Mouse (Mus musculus) urinary bladder, postnatal 10 days (tissue): ENCODE measurements at regions not wholly inside any gene's neighbourhood (a gene's known extent, or its start where the extent isn't known, plus 50 kb on each side); places are given as distances from the start of the nearest gene placed in this dataset.
"Not testable (repeated sequence)": the region's sequence is repeated elsewhere in the genome, so short reads cannot be mapped to it uniquely, and the experiment has no call there.

Experiments used
- DNase-seq: peaks from one replicate; pipeline ENCODE4 v3.0.0; 2022; ENCODE audit warnings: low spot score

GRCm38 (mm10) chr13:4858341-4858740 is 249.4 kb upstream of the Akr1e1 start:
- no peak for DNase-seq

GRCm38 (mm10) chr13:4839481-4839880 is 230.5 kb upstream of the Akr1e1 start:
- not testable (repeated sequence) for DNase-seq

GRCm38 (mm10) chr13:4826756-4827155 is 217.8 kb upstream of the Akr1e1 start:
- no peak for DNase-seq

GRCm38 (mm10) chr13:4825749-4826148 is 216.8 kb upstream of the Akr1e1 start:
- DNase-seq = not testable (repeated sequence)

GRCm38 (mm10) chr13:4806876-4807275 is 197.9 kb upstream of the Akr1e1 start:
- DNase-seq = no peak

GRCm38 (mm10) chr13:4800666-4801065 is 191.7 kb upstream of the Akr1e1 start:
- no peak for DNase-seq

GRCm38 (mm10) chr13:4791139-4791538 is 182.2 kb upstream of the Akr1e1 start:
- DNase-seq = no peak

- DNase-seq = no peak
Observed at GRCm38 (mm10) chr13:4790414-4790813, 181.4 kb upstream of the Akr1e1 start.

GRCm38 (mm10) chr13:4783290-4783689 is 174.3 kb upstream of the Akr1e1 start:
- DNase-seq = no peak

GRCm38 (mm10) chr13:4778264-4778823 is 169.4 kb upstream of the Akr1e1 start:
- DNase-seq = not testable (repeated sequence)

GRCm38 (mm10) chr13:4776855-4777254 is 167.9 kb upstream of the Akr1e1 start:
- DNase-seq = no peak

- DNase-seq = no peak
Observed at GRCm38 (mm10) chr13:4772324-4772723, 163.3 kb upstream of the Akr1e1 start.

- DNase-seq = peak; percentile 13
Observed at GRCm38 (mm10) chr13:4771120-4772075, 162.4 kb upstream of the Akr1e1 start.

GRCm38 (mm10) chr13:4759965-4760364 is 151.0 kb upstream of the Akr1e1 start:
- DNase-seq = no peak

GRCm38 (mm10) chr13:4756529-4756928 is 147.6 kb upstream of the Akr1e1 start:
- DNase-seq = no peak

- no peak for DNase-seq
Observed at GRCm38 (mm10) chr13:4742930-4743329, 134.0 kb upstream of the Akr1e1 start.

GRCm38 (mm10) chr13:4716299-4716698 is 107.3 kb upstream of the Akr1e1 start:
- DNase-seq = not testable (repeated sequence)

- no peak for DNase-seq
Observed at GRCm38 (mm10) chr13:4714724-4715123, 105.8 kb upstream of the Akr1e1 start.

GRCm38 (mm10) chr13:4712698-4713097 is 103.7 kb upstream of the Akr1e1 start:
- DNase-seq = no peak

GRCm38 (mm10) chr13:4699591-4699990 is 90.6 kb upstream of the Akr1e1 start:
- DNase-seq = not testable (repeated sequence)

- peak; percentile 14 for DNase-seq
Observed at GRCm38 (mm10) chr13:4666375-4667140, 57.6 kb upstream of the Akr1e1 start.

- DNase-seq = no peak
Observed at GRCm38 (mm10) chr13:4663390-4663789, 54.4 kb upstream of the Akr1e1 start.
